Mouse (Mus musculus) CD4-positive, CD25-positive, alpha-beta regulatory T cell (primary cell): ENCODE results near the gene Gpr137b. TPM values are rescaled to one million over a fixed set of nuclear protein-coding genes. Genes with fewer than 3 reads are reported as not detected.

Experiments
- polyA plus RNA-seq: library from polyadenylated mRNA; unstranded; fragments of 100-300 nt; shearing (Covaris generic); gene quantifications from one replicate; pipeline ENCODE4 v1.2.1, GENCODE M21; 2017

The Gpr137b gene
- 2.1 TPM for polyA plus RNA-seq

GRCm38 (mm10) chr13:13393228-13394095 is at the start of gene Gpr137b:
Gene Gpr137b, minus strand, starts transcription at chr13:13394014.

GRCm38 (mm10) chr13:13437460-13438015 is 43.7 kb upstream of the Gpr137b start, which contains the start of gene Nid1:
Gene Nid1, plus strand, starts transcription at chr13:13437551.

Other genes starting within 250 kb of the Gpr137b start
- gene Prl2c5, start 211.3 kb downstream of the Gpr137b start, polyA plus RNA-seq: not detected
- 0.18 TPM for gene Nid1, start 43.5 kb upstream of the Gpr137b start, polyA plus RNA-seq
- gene Lyst, start 196.4 kb upstream of the Gpr137b start, polyA plus RNA-seq: 9.8 TPM